Mouse (Mus musculus) 3134 (cell line): ENCODE results near the gene Pnpla7.
A peak's percentile ranks its signal among the peaks of the same experiment; 100 is the strongest.

ENCODE experiments used
- DNase-seq: peaks from one replicate; pipeline ENCODE4 v3.0.0-alpha.2; 2011; ENCODE audit warnings: low spot score; ENCODE audit not compliant: insufficient read length; ENCODE audit errors: extremely low read depth

The Pnpla7 gene

GRCm38 (mm10) chr2:24976960-24977359 lies 1.1 kb downstream of the Pnpla7 start:
- DNase-seq: no peak

DNA sequence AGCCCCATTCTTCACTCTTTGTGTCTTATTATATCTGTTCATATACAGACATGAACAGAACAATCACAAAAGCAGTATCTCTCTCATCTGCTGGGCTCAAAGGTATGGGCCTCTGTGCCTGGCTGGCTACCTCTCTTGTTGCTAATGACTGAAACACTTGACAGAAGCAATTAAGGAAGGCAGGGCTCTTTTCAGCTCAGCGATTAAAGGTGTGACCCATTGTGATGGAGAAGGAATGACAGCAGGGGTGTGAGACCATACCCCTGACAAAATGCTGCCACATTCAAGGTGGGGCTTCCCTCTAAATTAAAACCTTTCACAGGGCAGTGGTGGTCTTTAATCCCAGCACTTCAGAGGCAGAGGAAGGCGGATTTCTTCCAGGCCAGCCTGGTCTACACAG lies 11.9 kb downstream of the Pnpla7 start:
- DNase-seq: no peak

DNA sequence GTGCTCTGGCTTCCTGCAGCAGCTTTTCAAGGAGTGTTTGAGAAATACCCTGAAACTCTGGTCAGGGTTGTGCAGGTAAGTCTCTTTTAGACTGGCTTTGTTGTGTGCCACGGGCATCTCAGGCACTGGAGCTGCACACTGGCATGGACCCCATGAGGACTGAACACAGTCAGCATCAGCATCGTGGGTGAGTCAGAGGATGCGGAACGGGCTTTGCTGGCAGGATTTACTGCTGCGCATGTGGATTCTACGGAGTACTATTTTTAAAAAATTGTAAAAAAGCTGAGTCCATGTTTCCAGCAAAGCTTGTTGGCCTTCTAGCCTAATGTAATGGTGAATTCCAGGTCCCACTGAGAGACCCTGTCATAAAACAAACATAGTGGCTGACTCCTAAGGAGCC lies 19.5 kb downstream of the Pnpla7 start:
- DNase-seq: no peak

- no peak for DNase-seq
These were observed 20.6 kb downstream of the Pnpla7 start for GRCm38 (mm10) chr2:24996471-24996870.

GRCm38 (mm10) chr2:25000544-25001235 lies 24.9 kb downstream of the Pnpla7 start:
- no peak for DNase-seq

- DNase-seq: no peak
These were observed 28.3 kb downstream of the Pnpla7 start for GRCm38 (mm10) chr2:25003946-25004786.

DNA sequence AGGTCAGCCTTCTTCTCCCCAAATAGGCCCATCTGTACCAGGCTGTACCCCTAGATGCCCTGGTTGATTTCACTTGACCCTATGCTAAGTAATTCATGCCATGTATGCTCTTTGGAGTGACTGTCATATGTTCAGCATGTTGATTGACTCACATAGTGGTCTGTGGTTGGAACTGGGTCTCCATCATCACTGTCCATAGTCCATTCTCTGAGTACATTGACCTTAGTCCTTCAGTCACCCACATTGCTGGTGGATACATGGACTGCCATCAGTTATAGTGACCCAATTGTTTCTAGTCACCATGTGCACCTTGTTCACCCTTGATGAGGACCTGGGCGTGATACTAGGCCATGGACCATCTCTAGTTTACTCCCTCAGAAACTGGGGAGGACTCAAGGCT lies 30.9 kb downstream of the Pnpla7 start:
- DNase-seq: no peak

DNA sequence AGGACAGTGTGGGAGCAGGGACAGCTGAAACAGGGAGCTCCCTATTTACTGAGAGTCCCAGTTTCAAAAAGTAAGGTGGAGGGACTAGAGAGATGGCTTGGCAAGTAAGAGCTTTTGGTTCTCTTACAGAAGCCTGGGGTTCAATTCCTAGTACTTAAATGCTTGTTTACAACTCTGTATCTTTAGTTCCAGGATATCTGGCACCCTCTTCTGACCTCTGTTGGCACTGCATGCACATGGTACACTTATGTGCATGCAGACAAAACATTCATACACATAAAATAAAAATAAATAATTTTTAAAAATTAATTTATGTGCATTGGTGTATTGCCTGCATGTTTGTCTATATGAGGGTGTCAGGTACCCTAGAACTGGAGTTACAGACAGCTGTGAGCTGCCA lies 32.4 kb downstream of the Pnpla7 start:
- no peak for DNase-seq

- DNase-seq: no peak
These were observed 46.8 kb downstream of the Pnpla7 start for GRCm38 (mm10) chr2:25022678-25023077.

DNA sequence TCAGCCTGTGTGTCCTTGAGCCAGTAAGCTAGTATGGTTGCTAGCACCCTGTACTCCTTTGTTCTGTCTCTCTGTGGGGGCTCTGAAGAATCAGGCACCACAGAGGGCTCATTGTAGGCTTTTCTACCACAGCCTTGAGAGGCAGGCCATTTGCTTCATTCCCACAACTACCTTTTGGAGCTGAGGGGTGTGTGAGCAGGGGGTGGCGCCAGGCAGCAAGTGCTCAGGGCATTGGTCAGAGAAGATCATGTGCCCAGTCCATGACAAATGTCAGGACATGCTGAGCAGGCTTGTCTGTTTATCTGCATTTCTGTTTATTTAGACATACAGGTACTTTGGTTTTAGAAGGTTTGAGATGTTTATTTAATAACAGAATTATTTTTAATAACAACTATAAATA lies 49.3 kb downstream of the Pnpla7 start:
- no peak for DNase-seq

DNA sequence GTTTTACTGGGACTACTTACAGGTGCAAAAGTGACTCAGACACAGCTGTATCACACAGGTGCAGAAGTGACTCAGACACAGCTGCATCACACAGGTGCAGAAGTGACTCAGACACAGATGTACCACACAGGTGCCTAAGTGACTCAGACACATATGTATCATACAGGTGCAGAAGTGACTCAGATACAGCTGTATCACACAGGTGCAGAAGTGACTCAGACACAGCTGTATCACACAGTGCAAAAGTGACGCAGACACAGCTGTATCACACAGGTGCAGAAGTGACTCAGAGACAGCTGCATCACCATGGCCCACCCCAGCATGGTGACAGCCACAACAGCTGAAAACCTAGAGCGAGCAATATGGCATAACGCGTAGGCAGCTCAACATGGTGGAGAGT lies 59.2 kb downstream of the Pnpla7 start:
- no peak for DNase-seq

- no peak for DNase-seq
These were observed 64.3 kb downstream of the Pnpla7 start for GRCm38 (mm10) chr2:25040089-25040488.

GRCm38 (mm10) chr2:25050921-25051320 lies 75.1 kb downstream of the Pnpla7 start:
- DNase-seq: no peak

- DNase-seq: no peak
These were observed 75.6 kb downstream of the Pnpla7 start for GRCm38 (mm10) chr2:25051450-25051849.

GRCm38 (mm10) chr2:25053101-25053500 lies 77.3 kb downstream of the Pnpla7 start:
- DNase-seq: no peak

- DNase-seq: peak; percentile 86
These were observed 78.6 kb downstream of the Pnpla7 start, which contains the start of gene Nsmf for GRCm38 (mm10) chr2:25054221-25055067. Nsmf (plus strand) TSS chr2:25054355.

DNA sequence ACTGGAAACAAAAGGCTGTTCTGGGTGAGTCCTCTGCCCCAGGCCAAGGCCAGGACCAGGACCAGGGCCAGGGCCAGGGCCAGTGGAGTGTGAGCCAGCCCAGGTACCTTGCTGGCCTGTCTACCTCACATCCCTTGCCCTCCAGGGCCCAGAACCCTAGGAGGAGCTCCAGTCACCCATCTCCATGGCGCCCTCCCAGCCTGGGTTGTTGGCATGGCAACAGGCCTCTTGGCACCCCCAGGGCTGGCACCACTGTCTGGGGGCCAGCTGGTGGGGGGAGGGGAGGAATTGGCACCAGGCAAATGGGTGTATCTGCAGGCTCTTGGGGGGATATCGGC lies 79.2 kb downstream of the Pnpla7 start:
- DNase-seq: peak; percentile 43

GRCm38 (mm10) chr2:25055409-25056155 lies 79.7 kb downstream of the Pnpla7 start:
- DNase-seq: no peak

- DNase-seq: no peak
These were observed 83.1 kb downstream of the Pnpla7 start for GRCm38 (mm10) chr2:25058926-25059325.

- DNase-seq: no peak
These were observed 87.7 kb downstream of the Pnpla7 start for GRCm38 (mm10) chr2:25063523-25063922.

DNA sequence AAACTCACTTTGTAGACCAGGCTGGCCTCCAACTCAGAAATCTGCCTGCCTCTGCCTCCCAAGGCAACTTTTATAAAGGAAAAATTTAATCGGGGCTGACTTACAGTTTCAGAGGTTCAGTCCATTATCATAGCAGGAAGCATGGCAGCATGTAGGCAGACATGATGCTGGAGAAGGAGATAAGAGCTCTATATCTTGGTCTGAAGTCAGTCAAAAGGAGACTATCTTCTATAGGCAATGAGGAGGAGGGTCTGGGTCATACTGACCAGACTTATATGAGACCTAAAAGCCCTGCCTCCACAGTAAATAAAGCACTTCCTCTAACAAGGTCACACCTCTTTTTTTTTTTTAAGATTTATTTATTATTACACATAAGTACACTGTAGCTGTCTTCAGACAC lies 88.5 kb downstream of the Pnpla7 start:
- DNase-seq: no peak
